Mouse (Mus musculus) stomach, embryonic 14.5 days (tissue): ENCODE results near the gene Vps39. TPM values are rescaled to one million over a fixed set of nuclear protein-coding genes. Genes with fewer than 3 reads are reported as not detected.

Source experiments
- ATAC-seq: fragments of 200-750 bp; cut with Nextera tagmentation; 2 replicates; pipeline ENCODE4 v1.8.0; 2017; ENCODE audit warnings: low read depth, moderate TSS enrichment; ENCODE audit not compliant: insufficient number of reproducible peaks, insufficient read depth, low FRiP score
- H3K27ac ChIP-seq: fragments of 300-500 bp; sonication (generic); 2 replicates; pipeline ENCODE4 v1.5.1; 2014; ENCODE audit warnings: mild to moderate bottlenecking, low read length, moderate library complexity, mixed read lengths
- H3K27me3 ChIP-seq: fragments of 300-500 bp; sonication (generic); 2 replicates; pipeline ENCODE4 v1.6.1; 2014; ENCODE audit warnings: low read length, control low read depth, mixed read lengths; ENCODE audit not compliant: control insufficient read depth, insufficient read depth
- H3K36me3 ChIP-seq: fragments of 300-500 bp; sonication (generic); 2 replicates; pipeline ENCODE4 v1.6.1; 2014; ENCODE audit warnings: mild to moderate bottlenecking, control low read depth, low read length, moderate library complexity, mixed read lengths; ENCODE audit not compliant: control insufficient read depth, insufficient read depth
- H3K4me1 ChIP-seq: fragments of 300-500 bp; sonication (generic); 2 replicates; pipeline ENCODE4 v1.6.1; 2014; ENCODE audit warnings: low read length, control low read depth, mixed read lengths; ENCODE audit not compliant: control insufficient read depth, insufficient read depth
- H3K4me2 ChIP-seq: fragments of 300-500 bp; sonication (generic); replicated peaks from 2 replicates; pipeline ENCODE4 v1.6.1; 2014; ENCODE audit warnings: low read depth, low read length, control low read depth
- H3K4me3 ChIP-seq: fragments of 300-500 bp; sonication (generic); 2 replicates; pipeline ENCODE4 v1.5.1; 2014; ENCODE audit warnings: low read depth, low read length, control low read depth
- H3K9ac ChIP-seq: fragments of 300-500 bp; sonication (generic); replicated peaks from 2 replicates; pipeline ENCODE4 v1.6.1; 2014; ENCODE audit warnings: low read depth, mild to moderate bottlenecking, control low read depth, low read length, moderate library complexity, mixed read lengths
- H3K9me3 ChIP-seq: fragments of 300-500 bp; sonication (generic); 2 replicates; pipeline ENCODE4 v1.6.1; 2016; ENCODE audit warnings: low read depth, low read length, control low read depth; ENCODE audit not compliant: control insufficient read depth
- WGBS: fragments of 180-500 bp; shearing (Covaris S2); extraction: QIAGEN DNeasy Blood & Tissue Kit; methylation state at CpG from one replicate; pipeline ENCODE4 v1.1.7; 2014; 5-methylcytosine and 5-hydroxymethylcytosine counted together
- polyA plus RNA-seq: library from polyadenylated mRNA; unstranded; fragments of >200 nt; fragmentation: Nextera tagmentation; extraction: Ambion mirVana; gene quantifications from 2 replicates; pipeline ENCODE4 v1.2.1, GENCODE M21; 2014

The Vps39 gene
- polyA plus RNA-seq, 1 experiment from 2014 or later: 23.2 TPM

- Histone ChIP-seq H3K4me1 (no peaks in the 10 kb centered on the region), H3K27ac (no peak within 1 kb of the TSS), H3K27me3 (no peaks in the 10 kb centered on the region), H3K9ac (no peak within 1 kb of the TSS), H3K4me2 (no peak within 1 kb of the TSS), H3K9me3 (no peaks in the 10 kb centered on the region), H3K4me3 (no peak within 1 kb of the TSS), H3K36me3 (no peaks in the 10 kb centered on the region)
- ATAC-seq: no peak
- WGBS: 76% methylated on average over 5 of the region's 5 CpGs
Measured at GRCm38 (mm10) chr2:120288995-120289394, 63.9 kb downstream of the Vps39 start, which contains the start of gene Pla2g4d. Gene Pla2g4d (minus strand): TSS chr2:120289197.

DNA sequence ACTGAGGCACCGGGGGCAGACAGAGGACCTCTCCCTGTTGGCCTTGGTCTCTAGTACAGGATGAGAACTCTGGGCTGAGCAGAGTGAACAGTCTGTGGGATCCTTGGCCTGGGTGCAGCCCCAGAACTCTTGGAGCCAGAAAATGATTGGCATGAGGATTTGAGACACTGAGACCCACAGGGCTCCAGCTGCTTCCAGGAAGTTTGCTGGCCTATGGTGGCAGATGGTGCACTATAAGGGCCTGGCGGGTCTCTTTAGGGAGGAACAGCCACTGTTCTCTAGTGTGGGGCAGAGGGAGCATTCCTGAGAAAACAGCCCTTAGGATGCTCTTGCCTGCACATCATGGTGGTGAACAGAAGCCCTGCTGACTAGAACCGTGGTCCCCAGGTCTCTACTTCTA, 64.5 kb downstream of the Vps39 start:
- Histone ChIP-seq H3K4me2 (no peak overlapping the region), H3K4me3 (no peak overlapping the region), H3K9ac (no peak overlapping the region), H3K27me3 (no peaks in the 10 kb centered on the region), H3K4me1 (no peaks in the 10 kb centered on the region), H3K27ac (no peak overlapping the region), H3K9me3 (no peaks in the 10 kb centered on the region), H3K36me3 (no peaks in the 10 kb centered on the region)
- WGBS: 87% methylated on average over 3 of the region's 3 CpGs
- ATAC-seq: no peak

- no peaks in the 10 kb centered on the region for H3K9me3 ChIP-seq
- no peaks in the 10 kb centered on the region for H3K27me3 ChIP-seq
- WGBS: 72% methylated on average over 4 of the region's 4 CpGs
- no peak overlapping the region for H3K4me2 ChIP-seq
- H3K9ac ChIP-seq: no peak overlapping the region
- no peaks in the 10 kb centered on the region for H3K36me3 ChIP-seq
- H3K4me1 ChIP-seq: no peaks in the 10 kb centered on the region
- H3K27ac ChIP-seq: no peak overlapping the region
- no peak overlapping the region for H3K4me3 ChIP-seq
- ATAC-seq: no peak
Measured at GRCm38 (mm10) chr2:120285639-120286038, 67.3 kb downstream of the Vps39 start.

DNA sequence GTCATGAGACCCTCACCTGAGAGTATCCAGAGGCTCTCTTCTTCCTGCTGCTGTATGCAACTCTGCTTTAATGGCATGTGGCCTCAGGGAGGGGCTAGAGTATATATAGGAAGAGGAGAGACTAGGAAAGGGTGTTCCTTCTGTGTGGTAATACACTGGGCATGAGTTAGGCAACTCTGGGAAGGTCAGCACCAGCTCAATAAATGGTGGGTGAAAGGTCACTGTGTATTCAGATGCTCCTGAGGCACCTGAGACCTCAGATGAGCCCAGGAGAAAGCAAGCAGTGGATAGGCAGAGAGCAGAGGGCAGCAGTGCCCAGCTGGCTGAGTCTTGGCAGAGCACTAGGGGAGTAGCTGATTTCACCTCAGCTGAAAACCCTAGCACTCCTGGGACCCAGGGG, 68.2 kb downstream of the Vps39 start:
- Histone ChIP-seq H3K9ac (no peak overlapping the region), H3K36me3 (no peaks in the 10 kb centered on the region), H3K27ac (no peak overlapping the region), H3K4me1 (no peaks in the 10 kb centered on the region), H3K27me3 (no peaks in the 10 kb centered on the region), H3K4me3 (no peak overlapping the region), H3K4me2 (no peak overlapping the region), H3K9me3 (no peaks in the 10 kb centered on the region)
- no peak for ATAC-seq

DNA sequence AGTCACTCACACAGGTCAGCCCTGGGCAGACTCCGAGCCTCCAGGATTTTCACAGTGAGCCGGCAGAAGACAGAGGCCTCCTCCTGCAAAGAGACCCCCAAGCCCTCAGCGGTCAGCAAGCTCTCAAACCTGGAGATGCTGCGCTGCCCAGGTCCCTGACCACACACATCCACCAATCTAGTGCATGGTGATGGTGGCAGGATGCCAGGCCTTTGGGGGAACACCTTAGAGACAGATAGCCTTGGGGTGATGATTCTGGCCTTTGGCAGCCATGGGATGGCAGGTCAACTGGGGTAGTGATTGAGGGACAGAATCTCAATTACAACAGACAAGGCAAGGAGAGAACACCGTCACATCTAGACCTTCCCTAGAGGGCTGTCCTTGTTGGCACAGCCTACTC, 68.8 kb downstream of the Vps39 start:
- H3K27me3 ChIP-seq: no peaks in the 10 kb centered on the region
- 76% methylated on average over 5 of the region's 5 CpGs for WGBS
- no peaks in the 10 kb centered on the region for H3K4me1 ChIP-seq
- H3K4me2 ChIP-seq: no peak overlapping the region
- H3K27ac ChIP-seq: no peak overlapping the region
- no peak overlapping the region for H3K9ac ChIP-seq
- no peaks in the 10 kb centered on the region for H3K9me3 ChIP-seq
- H3K4me3 ChIP-seq: no peak overlapping the region
- H3K36me3 ChIP-seq: no peaks in the 10 kb centered on the region
- no peak for ATAC-seq

DNA sequence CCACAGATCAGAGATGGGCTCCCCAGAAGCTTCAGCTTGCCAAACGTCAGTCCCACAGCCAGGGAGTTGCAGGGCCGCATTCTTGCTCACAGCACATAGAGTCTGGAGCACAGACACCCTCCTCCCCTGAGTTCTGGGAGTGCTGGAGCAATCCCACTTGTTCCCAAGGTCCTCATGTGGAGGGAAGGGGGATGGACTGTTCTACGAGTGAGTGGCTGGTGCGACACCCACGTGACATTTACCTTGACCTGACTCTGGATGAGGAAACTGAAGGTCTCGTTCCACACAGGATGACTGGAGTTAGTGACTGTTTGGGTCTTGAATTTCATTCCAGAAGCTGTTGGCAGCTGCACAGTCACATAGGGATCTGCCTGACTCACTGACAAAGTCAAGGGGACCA, 69.4 kb downstream of the Vps39 start:
- WGBS: 45% methylated on average over 6 of the region's 6 CpGs
- H3K36me3 ChIP-seq: no peaks in the 10 kb centered on the region
- H3K4me1 ChIP-seq: no peaks in the 10 kb centered on the region
- H3K9ac ChIP-seq: no peak overlapping the region
- H3K27me3 ChIP-seq: no peaks in the 10 kb centered on the region
- no peak for ATAC-seq
- H3K4me2 ChIP-seq: no peak overlapping the region
- H3K9me3 ChIP-seq: no peaks in the 10 kb centered on the region
- no peak overlapping the region for H3K27ac ChIP-seq
- H3K4me3 ChIP-seq: no peak overlapping the region

- ATAC-seq: no peak
- H3K9me3 ChIP-seq: no peaks in the 10 kb centered on the region
- 46% methylated on average over 3 of the region's 3 CpGs for WGBS
- no peak overlapping the region for H3K27ac ChIP-seq
- no peak overlapping the region for H3K9ac ChIP-seq
- H3K27me3 ChIP-seq: no peaks in the 10 kb centered on the region
- H3K4me1 ChIP-seq: no peaks in the 10 kb centered on the region
- no peaks in the 10 kb centered on the region for H3K36me3 ChIP-seq
- no peak overlapping the region for H3K4me3 ChIP-seq
- no peak overlapping the region for H3K4me2 ChIP-seq
Measured at GRCm38 (mm10) chr2:120281221-120281620, 71.7 kb downstream of the Vps39 start.

GRCm38 (mm10) chr2:120279961-120280360, 73.0 kb downstream of the Vps39 start:
- Histone ChIP-seq H3K36me3 (no peaks in the 10 kb centered on the region), H3K4me3 (no peak overlapping the region), H3K9ac (no peak overlapping the region), H3K9me3 (no peaks in the 10 kb centered on the region), H3K27me3 (no peaks in the 10 kb centered on the region), H3K4me1 (no peaks in the 10 kb centered on the region), H3K27ac (no peak overlapping the region), H3K4me2 (no peak overlapping the region)
- 17% methylated on average over 8 of the region's 8 CpGs for WGBS
- ATAC-seq: 0 out of 2 replicates have a peak, but pooled peaks have one; percentile 9

DNA sequence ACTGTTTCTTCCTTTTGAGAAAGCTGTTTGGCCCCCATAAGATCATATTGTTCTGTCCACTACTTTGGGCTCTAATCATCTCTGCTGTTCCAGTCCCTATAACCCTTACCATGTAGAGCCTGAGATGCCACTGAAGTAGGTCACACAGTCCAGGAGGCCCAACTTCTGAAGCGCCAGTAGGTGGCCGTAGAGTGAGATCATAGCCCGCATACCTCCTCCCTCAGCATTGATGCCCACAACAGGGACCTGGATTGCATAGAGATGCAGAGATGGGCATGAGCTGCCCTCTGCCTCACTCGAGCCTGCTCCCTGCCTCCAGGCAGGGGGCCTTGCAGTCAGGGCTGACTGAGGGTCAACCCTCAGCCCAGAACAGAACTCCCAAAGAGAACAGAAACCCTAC, 76.0 kb downstream of the Vps39 start:
- Histone ChIP-seq H3K4me3 (no peak overlapping the region), H3K9ac (no peak overlapping the region), H3K9me3 (no peaks in the 10 kb centered on the region), H3K4me2 (no peak overlapping the region), H3K36me3 (no peaks in the 10 kb centered on the region), H3K27me3 (no peaks in the 10 kb centered on the region), H3K27ac (no peak overlapping the region), H3K4me1 (no peaks in the 10 kb centered on the region)
- no peak for ATAC-seq
- 80% methylated on average over 4 of the region's 4 CpGs for WGBS
